Comparison of ENCODE assay signal across 25 mouse cellular contexts in genomic region chr1:61236511-61236910, GRCm38 (mm10).
"Had no signal": no experiment of that assay in that cellular context is flagged by ENCODE, and none has a peak within 500 bp of the region (broad histone marks: within the 10 kb centered on the region; RNA-seq: fewer than 3 reads in every experiment).

No protein-coding gene starts in this region.

- H3K27ac ChIP-seq: gastrocnemius, adult 2 months; heart, adult 2 months; hindbrain, embryonic 10.5 days; hindbrain, embryonic 12.5 days; hindbrain, embryonic 15.5 days; intestine, embryonic 15.5 days; layer of hippocampus, adult 2 months; left cerebral cortex, adult 2 months; limb, embryonic 10.5 days; limb, embryonic 12.5 days; liver, embryonic 13.5 days had no signal

- ATAC-seq: inflammation-experienced regulatory T-cells, adult 6 months; intestine, embryonic 15.5 days; intestine, postnatal 0 days had no signal

- H3K9me3 ChIP-seq: heart, embryonic 12.5 days; hindbrain, embryonic 10.5 days; hindbrain, embryonic 12.5 days; hindbrain, embryonic 15.5 days; intestine, embryonic 15.5 days; limb, embryonic 10.5 days; limb, embryonic 12.5 days; liver, embryonic 13.5 days had no signal

- H3K4me2 ChIP-seq: heart, embryonic 12.5 days; hindbrain, embryonic 12.5 days; hindbrain, embryonic 15.5 days; intestine, embryonic 15.5 days; limb, embryonic 12.5 days; liver, embryonic 11.5 days; liver, embryonic 13.5 days had no signal

- H3K9ac ChIP-seq: heart, embryonic 12.5 days; hindbrain, embryonic 12.5 days; hindbrain, embryonic 15.5 days; intestine, embryonic 15.5 days; limb, embryonic 12.5 days; liver, embryonic 13.5 days had no signal

- H3K27me3 ChIP-seq: heart, embryonic 12.5 days; hindbrain, embryonic 12.5 days; hindbrain, embryonic 15.5 days; intestine, embryonic 15.5 days had no signal

- H3K36me3 ChIP-seq: heart, embryonic 12.5 days; hindbrain, embryonic 10.5 days; hindbrain, embryonic 12.5 days; hindbrain, embryonic 15.5 days; intestine, embryonic 15.5 days; limb, embryonic 10.5 days; limb, embryonic 12.5 days; liver, embryonic 13.5 days had no signal

- DNase-seq: gastrocnemius, adult 2 months; gastrocnemius, postnatal 10 days; gastrocnemius, postnatal 25 days; heart, adult 2 months; heart, postnatal 10 days; heart, postnatal 4 days; kidney, adult 18-20 months; kidney, adult 8-10 months; kidney, postnatal 10 days; kidney, postnatal 25 days; kidney, postnatal 4 days; liver; liver, embryonic 13.5 days had no signal

- H3K4me3 ChIP-seq: gastrocnemius, adult 2 months; heart, adult 2 months; heart, embryonic 12.5 days; hindbrain, embryonic 10.5 days; hindbrain, embryonic 12.5 days; hindbrain, embryonic 15.5 days; intestine, embryonic 15.5 days; layer of hippocampus, adult 2 months; left cerebral cortex, adult 2 months; limb, embryonic 10.5 days; limb, embryonic 12.5 days; liver, embryonic 13.5 days had no signal
